In genomic region chr6:128116836-128117542, GRCm38 (mm10) we compare ENCODE assay signal across 12 mouse cellular contexts. TPM values are rescaled to one million over a fixed set of nuclear protein-coding genes. Genes with fewer than 3 reads are reported as not detected.
A peak's percentile ranks its signal among the peaks of the same experiment; 100 is the strongest.
DNase-seq lines count a peak whose midpoint lies in the region; ATAC-seq and TF ChIP-seq lines count a peak whose summit lies in the region.
"Had no signal": no experiment of that assay in that cellular context is flagged by ENCODE, and none has a peak within 500 bp of the region (broad histone marks: within the 10 kb centered on the region; RNA-seq: fewer than 3 reads in every experiment).

No protein-coding gene starts in this region.

- intact Hi-C loops in heart, postnatal 25 days (cut with DNase I): no loop called here

- no peak overlapping the region for H3K4me2 ChIP-seq in lung, postnatal 0 days (replicated peaks; ENCODE audit: low read depth, low read length)
- H3K4me2 ChIP-seq in embryonic facial prominence, embryonic 14.5 days (ENCODE audit: low read depth, low read length): peak overlapping the region; percentile 34
- no peak overlapping the region for H3K4me2 ChIP-seq in stomach, embryonic 14.5 days (replicated peaks; ENCODE audit: low read depth, low read length)

- no peak for TF ChIP-seq CTCF in lung, postnatal 0 days (IDR thresholded peaks at IDR 0.05)

- no peak for TF ChIP-seq EP300 in lung, postnatal 0 days (IDR thresholded peaks at IDR 0.05)

- no peak for DNase-seq in heart, embryonic 10.5 days (ENCODE audit: low spot score)
- no peak for DNase-seq in heart, postnatal 25 days (ENCODE audit: low spot score)
- DNase-seq in lung, postnatal 0 days (ENCODE audit: low spot score): no peak
- no peak for DNase-seq in lung, postnatal 10 days
- peak; percentile 59 for DNase-seq in embryonic facial prominence, embryonic 14.5 days (ENCODE audit: low spot score)
- DNase-seq in frontal cortex, postnatal 10 days (ENCODE audit: low spot score in 2 of 2): no peak
- DNase-seq in thymus, postnatal 14 days: no peak
- DNase-seq: adrenal gland, postnatal 14 days; B cell, adult 2 months; cerebellum, adult 9-10 months; heart, postnatal 14 days had no signal

- H3K4me3 ChIP-seq in heart, embryonic 10.5 days: no peak overlapping the region
- no peak overlapping the region for H3K4me3 ChIP-seq in lung, postnatal 0 days (ENCODE audit: low read depth, low read length)
- no peak overlapping the region for H3K4me3 ChIP-seq in embryonic facial prominence, embryonic 14.5 days (ENCODE audit: low read depth, low read length)
- no peak overlapping the region for H3K4me3 ChIP-seq in stomach, embryonic 14.5 days (ENCODE audit: low read depth, low read length)

- WGBS in heart, embryonic 10.5 days: 66% methylated on average over 10 of the region's 10 CpGs
- WGBS in lung, postnatal 0 days: 58% methylated on average over 10 of the region's 10 CpGs
- 49% methylated on average over 7 of the region's 10 CpGs for WGBS in embryonic facial prominence, embryonic 14.5 days
- WGBS in stomach, embryonic 14.5 days: 60% methylated on average over 10 of the region's 10 CpGs

- H3K4me1 ChIP-seq in heart, embryonic 10.5 days: peaks cover 88% of the 10 kb centered on the region
- H3K4me1 ChIP-seq in lung, postnatal 0 days (ENCODE audit: insufficient read depth, low read depth, low read length): peaks cover 26% of the 10 kb centered on the region
- peaks cover 32% of the 10 kb centered on the region for H3K4me1 ChIP-seq in embryonic facial prominence, embryonic 14.5 days (ENCODE audit: control insufficient read depth, insufficient read depth, low read length)
- H3K4me1 ChIP-seq in stomach, embryonic 14.5 days (ENCODE audit: control insufficient read depth, insufficient read depth, low read length): peaks cover 30% of the 10 kb centered on the region

- ATAC-seq in lung, postnatal 0 days: no peak
- peak; percentile 34; the same call in 1 of the 2 replicates for ATAC-seq in embryonic facial prominence, embryonic 14.5 days (ENCODE audit: low read depth)
- ATAC-seq in stomach, embryonic 14.5 days (ENCODE audit: insufficient number of reproducible peaks, insufficient read depth, low FRiP score, low read depth): no peak

- H3K36me3 ChIP-seq in heart, embryonic 10.5 days: peaks cover 14% of the 10 kb centered on the region; the same call in 1 of the 2 replicates
- H3K36me3 ChIP-seq in lung, postnatal 0 days (ENCODE audit: insufficient read depth, low read length): no peaks in the 10 kb centered on the region
- H3K36me3 ChIP-seq in embryonic facial prominence, embryonic 14.5 days (ENCODE audit: control insufficient read depth, insufficient read depth, low read length): no peaks in the 10 kb centered on the region; the same call in 1 of the 2 replicates
- H3K36me3 ChIP-seq in stomach, embryonic 14.5 days (ENCODE audit: control insufficient read depth, insufficient read depth, low read length): no peaks in the 10 kb centered on the region

- no peaks in the 10 kb centered on the region for H3K9me3 ChIP-seq in heart, embryonic 10.5 days
- no peaks in the 10 kb centered on the region for H3K9me3 ChIP-seq in lung, postnatal 0 days (ENCODE audit: low read length)
- H3K9me3 ChIP-seq in embryonic facial prominence, embryonic 14.5 days (ENCODE audit: control insufficient read depth, low read length): no peaks in the 10 kb centered on the region
- no peaks in the 10 kb centered on the region for H3K9me3 ChIP-seq in stomach, embryonic 14.5 days (ENCODE audit: control insufficient read depth, low read depth, low read length)

- peak overlapping the region; percentile 69 for H3K27ac ChIP-seq in heart, embryonic 10.5 days
- H3K27ac ChIP-seq in lung, postnatal 0 days (ENCODE audit: low read length): peak overlapping the region; percentile 32; the same call in 1 of the 2 replicates
- peak overlapping the region; percentile 50 for H3K27ac ChIP-seq in embryonic facial prominence, embryonic 14.5 days (replicated peaks; ENCODE audit: low read depth, low read length)
- peak overlapping the region; percentile 66; the same call in 1 of the 2 replicates for H3K27ac ChIP-seq in stomach, embryonic 14.5 days (ENCODE audit: low read length)

- H3K27me3 ChIP-seq in heart, embryonic 10.5 days (ENCODE audit: insufficient read depth, poor library complexity, severe bottlenecking): no peaks in the 10 kb centered on the region
- H3K27me3 ChIP-seq in lung, postnatal 0 days (replicated peaks; ENCODE audit: insufficient read depth, low read length): no peaks in the 10 kb centered on the region
- no peaks in the 10 kb centered on the region for H3K27me3 ChIP-seq in embryonic facial prominence, embryonic 14.5 days (replicated peaks; ENCODE audit: control insufficient read depth, insufficient read depth, low read length)
- no peaks in the 10 kb centered on the region for H3K27me3 ChIP-seq in stomach, embryonic 14.5 days (ENCODE audit: control insufficient read depth, insufficient read depth, low read length)

- no peak overlapping the region for H3K9ac ChIP-seq in lung, postnatal 0 days (replicated peaks; ENCODE audit: low read depth)
- no peak overlapping the region for H3K9ac ChIP-seq in embryonic facial prominence, embryonic 14.5 days (ENCODE audit: low read depth, low read length)
- H3K9ac ChIP-seq in stomach, embryonic 14.5 days (replicated peaks; ENCODE audit: low read depth, low read length): no peak overlapping the region

RNA-seq across cellular contexts. Expression of gene Tspan9, which starts 26.4 kb away (rescaled TPM):
- polyA plus RNA-seq in heart, embryonic 10.5 days (2016; fragmentation: Nextera tagmentation; extraction: Ambion mirVana): 111 and 177 TPM in 2 replicates
- total RNA-seq in heart, postnatal 25 days (2021): 100 to 1,000 TPM; 129 to 132 TPM
- polyA plus RNA-seq in lung, postnatal 0 days (2015; fragmentation: Nextera tagmentation; extraction: Ambion mirVana): 136 and 158 TPM in 2 replicates
- 130 and 151 TPM in 2 replicates for polyA plus RNA-seq in embryonic facial prominence, embryonic 14.5 days (2014; fragmentation: Nextera tagmentation; extraction: Ambion mirVana)
- 124 and 139 TPM in 2 replicates for polyA plus RNA-seq in stomach, embryonic 14.5 days (2014; fragmentation: Nextera tagmentation; extraction: Ambion mirVana)
